Mouse (Mus musculus) forebrain, embryonic 13.5 days (tissue): ENCODE measurements around the gene Dgki. TPM values are rescaled to one million over a fixed set of nuclear protein-coding genes. Genes with fewer than 3 reads are reported as not detected.

Experiments used
- ATAC-seq: fragments of 200-750 bp; cut with Nextera tagmentation; 2 replicates; pipeline ENCODE4 v1.8.0; 2017
- H3K27ac ChIP-seq: fragments of 300-500 bp; sonication (generic); 2 replicates; pipeline ENCODE4 v1.5.1; 2015; ENCODE audit warnings: inconsistent platforms, mild to moderate bottlenecking, moderate library complexity
- H3K27me3 ChIP-seq: fragments of 300-500 bp; sonication (generic); 2 replicates; pipeline ENCODE4 v1.6.1; 2015; ENCODE audit warnings: mild to moderate bottlenecking, inconsistent platforms
- H3K36me3 ChIP-seq: fragments of 300-500 bp; sonication (generic); 2 replicates; pipeline ENCODE4 v1.6.1; 2015; ENCODE audit warnings: mild to moderate bottlenecking, inconsistent platforms; ENCODE audit not compliant: poor library complexity, severe bottlenecking
- H3K4me1 ChIP-seq: fragments of 300-500 bp; sonication (generic); 2 replicates; pipeline ENCODE4 v1.6.1; 2015; ENCODE audit warnings: inconsistent platforms
- H3K4me2 ChIP-seq: fragments of 300-500 bp; sonication (generic); 2 replicates; pipeline ENCODE4 v1.6.1; 2015; ENCODE audit warnings: inconsistent platforms, mild to moderate bottlenecking, moderate library complexity
- H3K4me3 ChIP-seq: fragments of 300-500 bp; sonication (generic); 2 replicates; pipeline ENCODE4 v1.5.1; 2015; ENCODE audit warnings: mild to moderate bottlenecking, inconsistent platforms
- H3K9ac ChIP-seq: fragments of 300-500 bp; sonication (generic); 2 replicates; pipeline ENCODE4 v1.6.1; 2015; ENCODE audit warnings: mild to moderate bottlenecking, inconsistent platforms
- H3K9me3 ChIP-seq: fragments of 300-500 bp; sonication (generic); replicated peaks from 2 replicates; pipeline ENCODE4 v1.6.1; 2016; ENCODE audit warnings: inconsistent platforms
- WGBS: fragments of 180-500 bp; shearing (Covaris S2); methylation state at CpG from one replicate; pipeline ENCODE4 v1.1.7; 2015; 5-methylcytosine and 5-hydroxymethylcytosine counted together
- polyA plus RNA-seq: library from polyadenylated mRNA; unstranded; fragments of >200 nt; fragmentation: Nextera tagmentation; extraction: Ambion mirVana; gene quantifications from 2 replicates; pipeline ENCODE4 v1.2.1, GENCODE M21; 2015

Dgki gene
- polyA plus RNA-seq, 1 experiment from 2014 or later: 4.3 TPM

- Histone ChIP-seq H3K9me3 (no peaks in the 10 kb centered on the region), H3K9ac (no peak overlapping the region), H3K36me3 (no peaks in the 10 kb centered on the region), H3K4me1 (peaks cover 11% of the 10 kb centered on the region), H3K4me3 (no peak overlapping the region), H3K4me2 (no peak overlapping the region), H3K27ac (no peak overlapping the region), H3K27me3 (no peaks in the 10 kb centered on the region)
- ATAC-seq: no peak
- 93% methylated on average over 1 of the region's 1 CpGs for WGBS
Measured at GRCm38 (mm10) chr6:37291171-37291570, 8.8 kb downstream of the Dgki start.

GRCm38 (mm10) chr6:37290691-37291090 is 9.3 kb downstream of the Dgki start:
- WGBS: 94% methylated on average over 3 of the region's 3 CpGs
- Histone ChIP-seq H3K4me2 (no peak overlapping the region), H3K9me3 (no peaks in the 10 kb centered on the region), H3K27me3 (no peaks in the 10 kb centered on the region), H3K4me3 (no peak overlapping the region), H3K27ac (no peak overlapping the region), H3K9ac (no peak overlapping the region), H3K4me1 (peaks cover 11% of the 10 kb centered on the region), H3K36me3 (no peaks in the 10 kb centered on the region)
- ATAC-seq: no peak

- ATAC-seq: no peak
- Histone ChIP-seq H3K9me3 (no peaks in the 10 kb centered on the region), H3K27ac (no peak overlapping the region), H3K4me2 (no peak overlapping the region), H3K4me1 (no peaks in the 10 kb centered on the region), H3K9ac (no peak overlapping the region), H3K27me3 (no peaks in the 10 kb centered on the region), H3K36me3 (no peaks in the 10 kb centered on the region), H3K4me3 (no peak overlapping the region)
- 95% methylated on average over 4 of the region's 4 CpGs for WGBS
Measured at GRCm38 (mm10) chr6:37286134-37286533, 13.8 kb downstream of the Dgki start.

GRCm38 (mm10) chr6:37284879-37285278 is 15.1 kb downstream of the Dgki start:
- no peak for ATAC-seq
- H3K4me3 ChIP-seq: no peak overlapping the region
- no peaks in the 10 kb centered on the region for H3K4me1 ChIP-seq
- H3K36me3 ChIP-seq: no peaks in the 10 kb centered on the region
- 94% methylated on average over 9 of the region's 9 CpGs for whole genome bisulfite sequencing
- no peak overlapping the region for H3K9ac ChIP-seq
- no peak overlapping the region for H3K4me2 ChIP-seq
- no peaks in the 10 kb centered on the region for H3K9me3 ChIP-seq
- no peaks in the 10 kb centered on the region for H3K27me3 ChIP-seq
- no peak overlapping the region for H3K27ac ChIP-seq

GRCm38 (mm10) chr6:37283336-37283735 is 16.6 kb downstream of the Dgki start:
- Histone ChIP-seq H3K27me3 (no peaks in the 10 kb centered on the region), H3K9me3 (no peaks in the 10 kb centered on the region), H3K4me2 (no peak overlapping the region), H3K27ac (no peak overlapping the region), H3K36me3 (no peaks in the 10 kb centered on the region), H3K9ac (no peak overlapping the region), H3K4me1 (no peaks in the 10 kb centered on the region), H3K4me3 (no peak overlapping the region)
- no peak for ATAC-seq
- 87% methylated on average over 2 of the region's 2 CpGs for WGBS

GRCm38 (mm10) chr6:37282659-37283058 is 17.3 kb downstream of the Dgki start:
- Histone ChIP-seq H3K9ac (no peak overlapping the region), H3K4me3 (no peak overlapping the region), H3K36me3 (no peaks in the 10 kb centered on the region), H3K4me1 (peaks cover under 1% of the 10 kb centered on the region; the same call in 1 of the 2 replicates), H3K9me3 (no peaks in the 10 kb centered on the region), H3K27ac (no peak overlapping the region), H3K27me3 (no peaks in the 10 kb centered on the region), H3K4me2 (no peak overlapping the region)
- no peak for ATAC-seq
- WGBS: 80% methylated on average over 1 of the region's 1 CpGs

- Histone ChIP-seq H3K4me3 (no peak overlapping the region), H3K9me3 (no peaks in the 10 kb centered on the region), H3K36me3 (no peaks in the 10 kb centered on the region), H3K4me2 (no peak overlapping the region), H3K27ac (no peak overlapping the region), H3K9ac (0 out of 2 replicates have a peak overlapping the region, but pooled peaks have one; percentile 6), H3K27me3 (no peaks in the 10 kb centered on the region), H3K4me1 (peaks cover 10% of the 10 kb centered on the region)
- ATAC-seq: peak; percentile 30; the same call in 1 of the 2 replicates
- 56% methylated on average over 6 of the region's 6 CpGs for WGBS
Measured at GRCm38 (mm10) chr6:37276834-37277715, 22.9 kb downstream of the Dgki start.

- 84% methylated on average over 5 of the region's 5 CpGs for WGBS
- H3K36me3 ChIP-seq: no peaks in the 10 kb centered on the region
- no peak for ATAC-seq
- H3K27ac ChIP-seq: no peak overlapping the region
- H3K4me1 ChIP-seq: peaks cover 10% of the 10 kb centered on the region
- no peak overlapping the region for H3K9ac ChIP-seq
- no peak overlapping the region for H3K4me2 ChIP-seq
- H3K27me3 ChIP-seq: no peaks in the 10 kb centered on the region
- H3K9me3 ChIP-seq: no peaks in the 10 kb centered on the region
- H3K4me3 ChIP-seq: no peak overlapping the region
Measured at GRCm38 (mm10) chr6:37276181-37276580, 23.8 kb downstream of the Dgki start.

GRCm38 (mm10) chr6:37270905-37271591 is 28.9 kb downstream of the Dgki start:
- no peak overlapping the region for H3K27ac ChIP-seq
- H3K27me3 ChIP-seq: no peaks in the 10 kb centered on the region
- H3K4me3 ChIP-seq: no peak overlapping the region
- no peaks in the 10 kb centered on the region for H3K36me3 ChIP-seq
- 91% methylated on average over 8 of the region's 8 CpGs for WGBS
- H3K4me1 ChIP-seq: no peaks in the 10 kb centered on the region
- H3K9ac ChIP-seq: no peak overlapping the region
- no peak for ATAC-seq
- no peak overlapping the region for H3K4me2 ChIP-seq
- H3K9me3 ChIP-seq: no peaks in the 10 kb centered on the region

- WGBS: 88% methylated on average over 6 of the region's 6 CpGs
- Histone ChIP-seq H3K36me3 (no peaks in the 10 kb centered on the region; the same call in 1 of the 2 replicates), H3K4me1 (no peaks in the 10 kb centered on the region), H3K9ac (no peak overlapping the region), H3K4me3 (no peak overlapping the region), H3K4me2 (no peak overlapping the region), H3K27ac (no peak overlapping the region), H3K27me3 (no peaks in the 10 kb centered on the region), H3K9me3 (no peaks in the 10 kb centered on the region)
- no peak for ATAC-seq
Measured at GRCm38 (mm10) chr6:37268589-37268988, 31.4 kb downstream of the Dgki start.

GRCm38 (mm10) chr6:37267952-37268351 is 32.0 kb downstream of the Dgki start:
- no peaks in the 10 kb centered on the region for H3K9me3 ChIP-seq
- no peak for ATAC-seq
- H3K4me1 ChIP-seq: no peaks in the 10 kb centered on the region
- H3K4me2 ChIP-seq: no peak overlapping the region
- no peaks in the 10 kb centered on the region; the same call in 1 of the 2 replicates for H3K36me3 ChIP-seq
- 87% methylated on average over 4 of the region's 4 CpGs for WGBS
- H3K4me3 ChIP-seq: no peak overlapping the region
- H3K27me3 ChIP-seq: no peaks in the 10 kb centered on the region
- no peak overlapping the region for H3K9ac ChIP-seq
- H3K27ac ChIP-seq: no peak overlapping the region

GRCm38 (mm10) chr6:37262486-37262885 is 37.5 kb downstream of the Dgki start:
- H3K9me3 ChIP-seq: no peaks in the 10 kb centered on the region; the same call in 1 of the 2 replicates
- H3K36me3 ChIP-seq: no peaks in the 10 kb centered on the region; the same call in 1 of the 2 replicates
- ATAC-seq: no peak
- no peaks in the 10 kb centered on the region for H3K4me1 ChIP-seq
- WGBS: 94% methylated on average over 7 of the region's 7 CpGs
- H3K4me2 ChIP-seq: no peak overlapping the region
- no peaks in the 10 kb centered on the region for H3K27me3 ChIP-seq
- H3K27ac ChIP-seq: no peak overlapping the region
- H3K4me3 ChIP-seq: no peak overlapping the region
- H3K9ac ChIP-seq: no peak overlapping the region
